Mouse (Mus musculus): ENCODE data around the gene Mrgprb5.
"Not testable (repeated sequence)": the region's sequence is repeated elsewhere in the genome, so short reads cannot be mapped to it uniquely, and the experiment has no call there.

The Mrgprb5 gene

GRCm38 (mm10) chr7:48168919-48169318, at the start of gene Mrgprb5:
Gene Mrgprb5, minus strand, starts transcription at chr7:48169019.
- DNase-seq, result no peak

- no peak for DNase-seq
Measured at GRCm38 (mm10) chr7:48199188-48199587, 30.4 kb upstream of the Mrgprb5 start, which contains the start of gene Mrgprb4. Gene Mrgprb4, minus strand, starts transcription at chr7:48199288.

GRCm38 (mm10) chr7:48167471-48167870, 1.3 kb downstream of the Mrgprb5 start:
- no peak for DNase-seq

GRCm38 (mm10) chr7:48138248-48138702, 30.5 kb downstream of the Mrgprb5 start:
- DNase-seq, result peak in 1 of 2 experiments; percentile 3

GRCm38 (mm10) chr7:48137216-48138077, 31.4 kb downstream of the Mrgprb5 start:
- DNase-seq, result no peak

GRCm38 (mm10) chr7:48132674-48133073, 36.1 kb downstream of the Mrgprb5 start:
- no peak for DNase-seq

- DNase-seq, result peak in 1 of 2 experiments; percentile 15
Measured at GRCm38 (mm10) chr7:48132247-48132646, 36.6 kb downstream of the Mrgprb5 start.

- not testable (repeated sequence) for DNase-seq
Measured at GRCm38 (mm10) chr7:48131820-48132219, 37.0 kb downstream of the Mrgprb5 start.

- no peak for DNase-seq
Measured at GRCm38 (mm10) chr7:48123806-48124205, 45.0 kb downstream of the Mrgprb5 start.
